Mouse (Mus musculus): Measurements from ENCODE around the gene Bud23. TPM values are rescaled to one million over a fixed set of nuclear protein-coding genes. Genes with fewer than 3 reads are reported as not detected.
"Not testable (repeated sequence)": the region's sequence is repeated elsewhere in the genome, so short reads cannot be mapped to it uniquely, and the experiment has no call there.

The Bud23 gene
- total RNA-seq, 2 experiments from 2014 or later, result 29.9 to 33.3 TPM

DNA sequence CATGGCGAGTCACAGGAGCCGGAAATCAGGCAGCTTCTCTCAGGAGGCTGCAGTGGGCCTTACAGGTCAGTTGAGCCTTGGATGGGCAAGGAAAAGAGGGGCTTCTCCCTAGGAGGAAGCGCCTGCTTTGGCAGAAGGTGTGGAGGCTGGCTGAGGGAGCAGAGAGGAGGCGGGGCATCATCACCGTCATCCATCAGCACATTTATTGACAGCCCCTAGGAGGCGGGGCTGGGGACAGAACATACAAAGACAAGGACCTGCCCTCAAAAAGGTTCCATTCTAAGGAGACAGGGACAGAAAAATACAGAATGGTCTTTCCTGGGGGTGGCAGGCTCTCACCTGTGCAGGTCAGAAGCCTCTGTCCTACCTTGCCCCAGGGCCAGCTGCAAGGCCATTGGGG is 8.0 kb upstream of the Bud23 start:
- DNase-seq (ENCODE audit: low spot score in 2 of 2), result no peak

DNA sequence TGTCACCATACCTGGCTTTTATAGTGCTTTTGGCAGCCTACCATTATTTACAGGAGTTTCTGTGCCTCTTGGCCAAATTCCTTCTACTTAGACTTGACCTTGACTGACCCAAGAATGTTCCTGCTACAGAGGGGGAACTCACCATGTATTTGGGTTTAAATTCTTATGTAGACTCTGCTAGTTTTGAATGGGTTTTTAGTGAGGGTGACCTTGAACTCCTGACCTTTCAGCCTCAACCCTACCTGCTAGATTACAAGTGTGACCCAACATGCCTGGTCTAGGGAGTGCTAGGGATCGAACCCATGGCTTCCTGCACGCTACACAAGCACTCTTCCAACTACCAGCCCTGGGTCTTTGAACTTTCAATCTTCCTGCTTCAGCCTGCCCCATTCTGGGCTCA is 7.3 kb upstream of the Bud23 start:
- no peak for DNase-seq (ENCODE audit: low spot score in 2 of 2)

- no peak for DNase-seq (ENCODE audit: low spot score in 2 of 2)
Measured at GRCm38 (mm10) chr5:135070448-135070847, 5.7 kb upstream of the Bud23 start.

GRCm38 (mm10) chr5:135066008-135066407 is 1.2 kb upstream of the Bud23 start:
- DNase-seq (ENCODE audit: low spot score in 2 of 2), result no peak

DNA sequence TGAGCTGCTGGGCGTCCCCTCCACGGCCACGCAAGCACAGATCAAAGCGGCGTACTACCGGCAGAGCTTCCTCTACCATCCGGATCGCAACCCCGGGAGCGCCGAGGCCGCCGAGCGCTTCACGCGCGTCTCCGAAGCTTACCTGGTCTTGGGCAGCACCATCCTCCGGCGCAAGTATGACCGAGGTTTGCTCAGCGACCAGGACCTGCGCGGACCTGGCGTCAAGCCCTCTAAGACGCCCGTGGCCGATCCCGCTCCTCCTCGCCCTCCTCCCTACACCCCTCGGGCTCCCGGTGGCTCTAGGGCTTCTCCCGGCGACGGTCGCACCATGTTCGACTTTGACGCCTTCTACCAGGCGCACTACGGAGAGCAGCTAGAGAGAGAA is 385 bp downstream of the Bud23 start:
- DNase-seq (ENCODE audit: low spot score in 2 of 2), result no peak

DNA sequence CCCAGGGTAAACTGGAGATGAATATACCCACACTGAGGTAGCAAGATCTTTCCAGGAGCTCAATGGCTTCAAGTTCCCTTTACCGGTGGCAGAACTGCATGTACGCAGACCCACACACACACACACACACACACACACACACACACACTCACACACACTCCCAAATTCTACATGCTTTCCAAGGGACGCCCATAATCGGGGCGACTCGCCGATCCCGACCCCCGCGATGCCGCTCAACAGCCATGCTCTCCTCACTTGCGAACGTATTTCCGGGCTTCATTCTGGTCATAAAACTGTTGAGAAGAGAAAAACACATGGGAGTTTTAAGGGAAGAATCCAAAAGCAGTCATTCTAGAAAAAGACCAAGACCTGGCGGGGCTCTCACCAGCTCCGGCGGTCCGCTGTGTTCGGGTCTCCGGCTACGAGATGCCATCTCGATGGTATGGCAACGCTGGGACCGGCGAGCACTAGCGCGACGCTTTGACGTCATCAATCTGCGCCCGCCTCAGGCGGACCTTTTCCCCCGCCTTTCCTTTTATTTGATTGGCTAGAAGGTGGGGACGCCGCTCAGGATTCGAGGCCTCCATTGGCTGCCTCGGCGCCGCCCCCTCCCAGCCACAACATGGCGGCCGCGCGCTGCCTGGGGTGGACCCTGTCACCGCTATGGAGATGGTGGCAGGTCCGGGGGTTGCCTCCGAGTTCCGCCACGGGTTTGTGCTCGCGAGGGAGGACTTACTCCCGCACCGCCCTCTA is 954 bp downstream of the Bud23 start, which contains the start of gene Dnajc30:
Gene Dnajc30, plus strand, starts transcription at position 574 of the 753 bp plus-strand sequence.
- DNase-seq (ENCODE audit: low spot score in 2 of 2), result peak; percentile 95 to 98

DNA sequence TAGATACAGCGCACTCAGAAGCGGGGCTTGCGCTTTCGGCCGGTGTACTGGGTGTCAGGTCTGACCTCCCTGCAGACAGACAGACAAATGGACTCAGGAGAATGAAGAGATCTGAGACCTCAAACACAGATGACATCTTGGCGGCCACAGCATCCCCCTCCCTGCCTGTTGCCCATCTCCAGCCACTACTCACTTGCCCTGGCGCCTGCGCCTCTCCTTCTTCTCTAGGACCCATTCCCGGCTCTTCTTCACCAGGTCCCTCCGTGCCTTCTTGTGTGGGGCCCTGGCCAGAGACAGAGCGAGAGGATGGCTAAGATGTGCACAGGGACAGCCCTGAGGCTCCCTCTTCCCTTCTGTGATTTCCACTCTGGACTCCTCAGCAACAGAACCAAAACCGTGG is 11.4 kb downstream of the Bud23 start:
- DNase-seq (ENCODE audit: low spot score in 2 of 2), result no peak

- not testable (repeated sequence) for DNase-seq (ENCODE audit: low spot score in 2 of 2)
Measured at GRCm38 (mm10) chr5:135049268-135049667, 15.5 kb downstream of the Bud23 start.

DNA sequence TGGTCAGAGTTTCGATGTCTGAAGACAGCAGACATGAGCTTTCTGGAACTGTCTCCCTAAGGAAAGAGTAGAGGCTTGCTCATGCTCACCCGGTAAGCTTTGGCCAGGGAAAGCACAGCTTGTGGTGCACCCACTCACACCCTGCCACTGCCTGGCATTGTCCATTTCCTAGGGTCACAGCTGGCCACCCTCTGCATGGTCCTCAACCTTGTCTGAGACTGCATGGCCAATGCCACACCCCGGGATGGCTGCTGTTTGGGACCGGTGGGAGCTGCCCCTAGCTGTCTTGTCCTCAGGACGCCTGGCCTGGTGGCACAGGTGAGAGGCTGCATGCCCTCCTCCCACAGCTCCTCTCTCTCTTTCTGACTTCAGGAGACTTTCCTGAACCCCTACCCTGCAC is 16.2 kb downstream of the Bud23 start:
- no peak for DNase-seq (ENCODE audit: low spot score in 2 of 2)

DNA sequence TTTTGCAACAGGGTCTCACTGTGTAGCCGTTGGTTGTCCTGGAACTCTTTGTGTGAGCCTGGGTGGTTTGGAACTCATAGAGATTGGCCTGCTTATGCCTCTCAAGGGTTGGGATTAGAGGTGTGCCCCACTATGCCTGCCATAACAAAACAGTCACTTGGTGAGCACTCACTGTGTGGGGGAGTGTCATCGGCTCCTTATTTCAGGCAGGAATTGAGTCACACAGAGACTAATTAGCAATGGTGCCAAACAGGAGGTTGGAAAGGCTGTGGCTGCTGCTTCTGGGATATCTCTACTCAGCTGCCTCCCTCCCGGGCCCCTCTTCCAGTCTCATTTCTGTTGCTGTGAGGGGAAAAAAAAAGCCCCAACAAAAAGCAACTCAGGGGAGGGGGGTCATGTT is 20.2 kb downstream of the Bud23 start:
- no peak for DNase-seq (ENCODE audit: low spot score in 2 of 2)

DNA sequence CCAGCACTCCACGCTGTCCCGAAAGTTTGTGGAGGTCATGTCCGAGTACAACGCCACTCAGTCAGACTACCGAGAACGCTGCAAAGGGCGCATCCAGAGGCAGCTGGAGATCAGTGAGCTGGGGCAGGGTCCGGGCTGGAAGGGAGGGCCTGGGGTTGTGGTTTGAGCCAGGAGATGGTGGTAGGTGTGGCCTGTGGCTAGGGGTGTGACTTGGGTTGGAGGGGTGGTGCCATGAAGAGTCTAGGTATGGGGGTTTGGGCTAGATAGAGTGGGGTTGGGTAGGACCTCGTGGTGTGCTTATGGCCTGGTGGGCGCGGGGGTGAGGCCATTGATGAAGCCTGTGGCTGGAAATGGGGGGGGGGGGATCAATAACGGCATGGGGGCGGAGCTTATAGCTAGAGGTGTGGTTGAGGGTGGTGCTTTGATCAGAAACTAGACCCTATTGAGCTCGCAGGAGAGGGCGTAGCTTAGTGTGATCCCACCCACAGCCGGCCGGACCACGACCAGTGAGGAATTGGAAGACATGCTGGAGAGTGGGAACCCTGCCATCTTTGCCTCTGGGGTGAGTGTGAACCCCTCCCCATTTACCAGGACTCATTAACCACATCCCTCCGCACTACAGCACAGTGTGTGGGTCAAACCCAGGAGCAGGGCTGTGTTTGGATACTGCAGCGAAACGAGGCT is 22.5 kb downstream of the Bud23 start:
- no peak for DNase-seq (ENCODE audit: low spot score in 2 of 2)

DNA sequence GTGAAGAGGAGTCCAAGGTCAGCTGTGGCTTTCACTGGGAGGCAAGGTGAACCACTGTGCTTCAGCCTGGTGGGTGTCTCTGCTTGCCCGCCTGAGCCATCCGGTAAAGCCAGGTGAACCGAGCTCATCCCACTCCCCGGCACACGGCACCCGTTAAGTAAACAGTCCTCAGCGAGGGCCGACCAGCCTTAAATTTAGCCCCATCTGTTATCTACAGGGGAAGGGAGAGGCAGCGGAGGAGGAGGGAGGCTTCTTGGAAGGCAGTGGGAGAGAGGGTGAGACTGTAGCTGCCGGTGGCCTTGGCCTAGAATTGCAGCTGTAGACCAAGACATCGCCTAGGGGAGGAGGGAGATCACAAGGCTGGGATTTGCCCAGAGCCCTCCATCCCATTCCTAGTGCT is 24.0 kb downstream of the Bud23 start:
- DNase-seq (ENCODE audit: low spot score in 2 of 2), result no peak

GRCm38 (mm10) chr5:135040059-135040458 is 24.7 kb downstream of the Bud23 start:
- DNase-seq (ENCODE audit: low spot score in 2 of 2), result no peak

GRCm38 (mm10) chr5:135039541-135039940 is 25.2 kb downstream of the Bud23 start:
- no peak for DNase-seq (ENCODE audit: low spot score in 2 of 2)

DNA sequence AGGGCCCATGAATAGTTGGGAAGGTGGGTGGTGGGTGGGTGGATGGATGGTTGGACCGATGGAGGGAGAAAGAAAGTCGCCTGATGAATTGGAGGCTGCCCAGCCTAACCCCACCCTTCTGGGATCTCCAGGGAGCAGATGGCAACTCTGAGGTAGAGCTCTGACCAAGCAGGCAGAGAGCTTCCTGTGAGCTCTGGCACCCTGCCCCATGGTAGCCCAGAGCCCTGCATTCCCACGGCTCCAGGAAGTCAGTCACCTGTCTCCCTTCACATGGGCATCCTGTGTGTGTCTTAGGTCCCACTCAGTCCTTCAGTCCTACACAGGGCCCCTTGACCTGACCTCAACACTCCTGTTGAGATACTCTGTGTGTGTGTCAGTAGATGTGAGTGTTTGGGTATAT is 26.8 kb downstream of the Bud23 start:
- no peak for DNase-seq (ENCODE audit: low spot score in 2 of 2)

DNA sequence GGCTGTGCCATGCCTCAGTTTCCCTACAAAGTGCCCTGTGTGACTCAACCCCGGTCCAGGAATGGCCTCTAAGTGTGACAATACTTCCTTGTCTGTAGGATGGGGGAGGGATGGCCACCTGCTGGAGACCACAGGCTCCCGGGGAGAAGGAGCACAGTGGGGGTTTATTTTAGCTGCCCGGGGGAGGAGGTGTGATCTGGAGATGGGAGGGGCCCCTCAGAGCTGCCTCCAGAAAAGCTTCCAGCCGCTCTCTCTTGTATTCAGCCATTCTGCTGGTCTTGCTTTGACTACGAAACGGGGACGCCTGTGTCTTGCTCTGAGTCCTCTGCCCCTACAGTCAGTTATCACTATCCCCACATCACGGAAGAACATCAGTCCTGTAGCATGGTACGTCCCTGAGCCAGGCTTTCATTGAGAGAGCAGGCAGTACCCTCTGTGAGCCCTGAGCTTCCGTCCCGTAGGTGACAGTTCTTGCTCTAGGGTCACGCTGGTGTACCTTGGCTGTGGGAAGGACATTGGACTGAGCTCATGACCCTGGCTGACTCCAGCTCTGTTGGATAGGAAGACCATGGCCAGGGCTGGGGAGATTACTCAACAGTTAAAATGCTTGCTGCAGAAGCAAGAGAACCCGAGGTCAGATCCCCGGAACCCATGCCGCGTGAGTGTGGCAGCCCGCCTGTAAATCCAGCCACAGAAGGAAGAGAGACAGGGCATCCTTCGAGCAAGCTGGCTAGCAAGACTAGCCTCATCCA is 29.0 kb downstream of the Bud23 start:
- no peak for DNase-seq (ENCODE audit: low spot score in 2 of 2)

DNA sequence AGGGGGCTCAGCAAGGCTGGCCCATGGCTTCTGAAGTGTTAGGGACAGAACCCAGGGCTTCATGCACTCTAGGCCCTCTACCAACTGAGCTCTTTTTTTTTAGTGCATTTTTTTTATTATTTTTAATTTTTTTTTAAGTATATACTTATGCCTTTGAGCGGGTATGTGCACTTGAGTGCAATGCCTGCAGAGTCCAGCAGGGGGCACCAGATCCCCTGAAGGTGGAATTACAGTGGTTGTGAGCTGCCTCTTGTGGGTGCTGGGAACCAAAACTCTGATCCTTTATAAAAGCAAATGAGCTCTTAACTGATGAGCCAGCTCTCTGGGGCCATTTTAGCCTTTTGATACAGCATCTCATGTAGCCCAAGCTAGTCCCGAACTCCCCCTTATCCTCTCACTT is 30.2 kb downstream of the Bud23 start:
- DNase-seq (ENCODE audit: low spot score in 2 of 2), result no peak

DNA sequence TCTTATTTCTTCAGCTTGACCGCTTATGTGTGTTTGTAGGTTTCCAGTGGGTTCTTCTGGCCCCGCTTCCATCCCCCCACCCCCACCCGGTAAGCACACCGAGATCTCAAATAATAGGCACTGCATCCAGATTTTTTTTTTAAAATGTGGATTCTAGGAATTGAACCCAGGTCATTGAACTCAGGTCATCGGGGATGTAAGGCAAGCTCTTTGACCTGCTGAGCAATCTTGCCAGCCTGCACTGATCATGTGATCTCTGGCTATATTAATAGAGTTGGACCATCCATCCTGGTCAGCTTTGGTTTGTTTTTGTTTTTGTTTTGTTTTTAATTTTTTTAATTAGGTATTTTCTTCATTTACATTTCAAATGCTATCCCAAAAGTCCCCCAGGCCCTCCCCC is 32.2 kb downstream of the Bud23 start:
- DNase-seq (ENCODE audit: low spot score in 2 of 2), result no peak

GRCm38 (mm10) chr5:135029007-135029854 is 35.5 kb downstream of the Bud23 start:
- peak; percentile 53 to 66 for DNase-seq (ENCODE audit: low spot score in 2 of 2)

- DNase-seq (ENCODE audit: low spot score in 2 of 2), result no peak
Measured at GRCm38 (mm10) chr5:135025899-135026298, 38.9 kb downstream of the Bud23 start.

DNA sequence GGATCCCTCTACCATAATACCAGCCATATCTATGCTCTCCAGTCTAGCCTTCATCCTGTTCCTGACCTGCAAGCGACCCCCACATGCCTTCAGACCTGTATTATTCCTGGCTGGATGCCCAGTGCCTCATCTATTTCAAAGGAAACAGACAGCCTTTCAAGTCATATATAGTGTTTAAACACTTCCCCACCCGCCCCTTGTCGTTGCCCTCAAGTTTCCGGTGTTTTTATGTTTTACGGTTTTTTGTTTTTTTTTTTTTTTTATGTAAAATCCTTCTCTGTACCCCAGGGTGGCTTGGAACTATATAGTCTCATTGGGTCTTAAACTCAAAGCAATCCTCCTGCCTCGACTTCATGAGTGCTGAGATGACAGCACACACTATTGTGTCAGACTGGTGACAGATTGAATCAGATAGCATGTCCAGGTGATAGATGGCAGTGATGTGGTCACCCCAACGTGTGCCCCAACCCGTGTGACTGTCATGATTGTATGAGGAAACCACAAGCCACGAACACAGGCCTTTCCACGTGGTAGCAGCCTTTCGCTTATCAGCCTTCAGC is 40.0 kb downstream of the Bud23 start:
- no peak for DNase-seq (ENCODE audit: low spot score in 2 of 2)
